Mouse (Mus musculus): ENCODE data around the gene Krtap16-3. TPM values are rescaled to one million over a fixed set of nuclear protein-coding genes. Genes with fewer than 3 reads are reported as not detected.

The Krtap16-3 gene
- polyA plus RNA-seq (2016; fragmentation: Nextera tagmentation; extraction: Ambion mirVana), result not detected in 2 replicates

- Histone ChIP-seq H3K36me3 (no peaks in the 10 kb centered on the region), H3K9me3 (no peaks in the 10 kb centered on the region), H3K4me2 (replicated peaks) (no peak within 1 kb of the TSS), H3K9ac (no peak within 1 kb of the TSS), H3K27me3 (no peaks in the 10 kb centered on the region), H3K4me3 (no peak within 1 kb of the TSS), H3K4me1 (no peaks in the 10 kb centered on the region), H3K27ac (no peak within 1 kb of the TSS)
- no peak for ATAC-seq (ENCODE audit: insufficient number of reproducible peaks, insufficient read depth, low FRiP score, low TSS enrichment)
- WGBS, result 90% methylated on average over 7 of the region's 7 CpGs
Measured at GRCm38 (mm10) chr16:88962773-88963172, at the start of gene Krtap16-3. Krtap16-3 (minus strand) TSS chr16:88962873.

- no peaks in the 10 kb centered on the region for H3K9me3 ChIP-seq
- no peak for ATAC-seq (ENCODE audit: insufficient number of reproducible peaks, insufficient read depth, low FRiP score, low TSS enrichment)
- no peak within 1 kb of the TSS for H3K4me3 ChIP-seq
- no peak within 1 kb of the TSS for H3K4me2 ChIP-seq (replicated peaks)
- H3K4me1 ChIP-seq, result no peaks in the 10 kb centered on the region
- no peaks in the 10 kb centered on the region for H3K27me3 ChIP-seq
- no peaks in the 10 kb centered on the region for H3K36me3 ChIP-seq
- 81% methylated on average over 5 of the region's 5 CpGs for WGBS
- H3K27ac ChIP-seq, result no peak within 1 kb of the TSS
- no peak within 1 kb of the TSS for H3K9ac ChIP-seq
Measured at GRCm38 (mm10) chr16:89010659-89011058, 48.0 kb upstream of the Krtap16-3 start, which contains the start of gene Krtap22-2. Krtap22-2 (minus strand) TSS chr16:89010759.

GRCm38 (mm10) chr16:88941106-88941505 is 21.6 kb downstream of the Krtap16-3 start:
- Histone ChIP-seq H3K27ac (no peak overlapping the region), H3K9me3 (no peaks in the 10 kb centered on the region), H3K27me3 (no peaks in the 10 kb centered on the region), H3K36me3 (no peaks in the 10 kb centered on the region), H3K9ac (no peak overlapping the region), H3K4me2 (replicated peaks) (no peak overlapping the region), H3K4me3 (no peak overlapping the region), H3K4me1 (no peaks in the 10 kb centered on the region)
- ATAC-seq (ENCODE audit: insufficient number of reproducible peaks, insufficient read depth, low FRiP score, low TSS enrichment), result no peak
- 81% methylated on average over 6 of the region's 6 CpGs for WGBS

GRCm38 (mm10) chr16:88938252-88938651 is 24.4 kb downstream of the Krtap16-3 start:
- no peak overlapping the region for H3K9ac ChIP-seq
- WGBS, result 73% methylated on average over 7 of the region's 7 CpGs
- H3K27ac ChIP-seq, result no peak overlapping the region
- H3K4me1 ChIP-seq, result no peaks in the 10 kb centered on the region
- H3K4me3 ChIP-seq, result no peak overlapping the region
- H3K36me3 ChIP-seq, result no peaks in the 10 kb centered on the region
- no peaks in the 10 kb centered on the region for H3K27me3 ChIP-seq
- no peak for ATAC-seq (ENCODE audit: insufficient number of reproducible peaks, insufficient read depth, low FRiP score, low TSS enrichment)
- no peak overlapping the region for H3K4me2 ChIP-seq (replicated peaks)
- H3K9me3 ChIP-seq, result no peaks in the 10 kb centered on the region

- no peak within 1 kb of the TSS for H3K27ac ChIP-seq
- no peaks in the 10 kb centered on the region for H3K4me1 ChIP-seq
- WGBS, result 87% methylated on average over 3 of the region's 3 CpGs
- H3K9ac ChIP-seq, result no peak within 1 kb of the TSS
- H3K36me3 ChIP-seq, result no peaks in the 10 kb centered on the region
- H3K9me3 ChIP-seq, result no peaks in the 10 kb centered on the region
- no peaks in the 10 kb centered on the region for H3K27me3 ChIP-seq
- no peak within 1 kb of the TSS for H3K4me3 ChIP-seq
- H3K4me2 ChIP-seq (replicated peaks), result no peak within 1 kb of the TSS
- no peak for ATAC-seq (ENCODE audit: insufficient number of reproducible peaks, insufficient read depth, low FRiP score, low TSS enrichment)
Measured at GRCm38 (mm10) chr16:88932165-88932564, 30.5 kb downstream of the Krtap16-3 start, which contains the start of gene Krtap19-9b. Krtap19-9b (minus strand) TSS chr16:88932265.

Other genes with a start within 250 kb of the Krtap16-3 start
- gene Krtap13-1, start 234.0 kb downstream of the Krtap16-3 start, polyA plus RNA-seq (2016; fragmentation: Nextera tagmentation; extraction: Ambion mirVana), result not detected in 2 replicates
- gene Krtap13, start 211.2 kb downstream of the Krtap16-3 start, polyA plus RNA-seq (2016; fragmentation: Nextera tagmentation; extraction: Ambion mirVana), result not detected in 2 replicates
- not detected in 2 replicates for gene 2310034C09Rik, start 204.0 kb downstream of the Krtap16-3 start, polyA plus RNA-seq (2016; fragmentation: Nextera tagmentation; extraction: Ambion mirVana)
- gene 2310057N15Rik, start 188.7 kb downstream of the Krtap16-3 start, polyA plus RNA-seq (2016; fragmentation: Nextera tagmentation; extraction: Ambion mirVana), result not detected in 2 replicates
- not detected in 2 replicates for gene Gm5965, start 185.0 kb downstream of the Krtap16-3 start, polyA plus RNA-seq (2016; fragmentation: Nextera tagmentation; extraction: Ambion mirVana)
- gene Gm20741, start 150.7 kb downstream of the Krtap16-3 start, polyA plus RNA-seq (2016; fragmentation: Nextera tagmentation; extraction: Ambion mirVana), result not detected in 2 replicates
- not detected in 2 replicates for gene Krtap15, start 142.7 kb downstream of the Krtap16-3 start, polyA plus RNA-seq (2016; fragmentation: Nextera tagmentation; extraction: Ambion mirVana)
- not detected in 2 replicates for gene Krtap14, start 136.7 kb downstream of the Krtap16-3 start, polyA plus RNA-seq (2016; fragmentation: Nextera tagmentation; extraction: Ambion mirVana)
- not detected in 2 replicates for gene Krtap19-1, start 93.5 kb downstream of the Krtap16-3 start, polyA plus RNA-seq (2016; fragmentation: Nextera tagmentation; extraction: Ambion mirVana)
- gene Krtap19-2, start 88.6 kb downstream of the Krtap16-3 start, polyA plus RNA-seq (2016; fragmentation: Nextera tagmentation; extraction: Ambion mirVana), result not detected in 2 replicates
- gene Krtap19-3, start 84.8 kb downstream of the Krtap16-3 start, polyA plus RNA-seq (2016; fragmentation: Nextera tagmentation; extraction: Ambion mirVana), result not detected in 2 replicates
- not detected in 2 replicates for gene Krtap19-4, start 77.8 kb downstream of the Krtap16-3 start, polyA plus RNA-seq (2016; fragmentation: Nextera tagmentation; extraction: Ambion mirVana)
- gene Krtap19-5, start 66.4 kb downstream of the Krtap16-3 start, polyA plus RNA-seq (2016; fragmentation: Nextera tagmentation; extraction: Ambion mirVana), result not detected in 2 replicates
- gene Krtap19-9b, start 30.6 kb downstream of the Krtap16-3 start, polyA plus RNA-seq (2016; fragmentation: Nextera tagmentation; extraction: Ambion mirVana), result not detected in 2 replicates
- not detected in 2 replicates for gene Krtap22-2, start 47.9 kb upstream of the Krtap16-3 start, polyA plus RNA-seq (2016; fragmentation: Nextera tagmentation; extraction: Ambion mirVana)
- gene Gm10229, start 52.4 kb upstream of the Krtap16-3 start, polyA plus RNA-seq (2016; fragmentation: Nextera tagmentation; extraction: Ambion mirVana), result not detected in 2 replicates
- not detected in 2 replicates for gene Krtap6-1, start 68.8 kb upstream of the Krtap16-3 start, polyA plus RNA-seq (2016; fragmentation: Nextera tagmentation; extraction: Ambion mirVana)
- not detected in 2 replicates for gene Gm10228, start 78.6 kb upstream of the Krtap16-3 start, polyA plus RNA-seq (2016; fragmentation: Nextera tagmentation; extraction: Ambion mirVana)
- gene Krtap6-5, start 85.0 kb upstream of the Krtap16-3 start, polyA plus RNA-seq (2016; fragmentation: Nextera tagmentation; extraction: Ambion mirVana), result not detected in 2 replicates
- not detected in 2 replicates for gene 1110025L11Rik, start 101.1 kb upstream of the Krtap16-3 start, polyA plus RNA-seq (2016; fragmentation: Nextera tagmentation; extraction: Ambion mirVana)
- not detected in 2 replicates for gene Krtap6-3, start 121.1 kb upstream of the Krtap16-3 start, polyA plus RNA-seq (2016; fragmentation: Nextera tagmentation; extraction: Ambion mirVana)
- gene Gm6358, start 178.0 kb upstream of the Krtap16-3 start, polyA plus RNA-seq (2016; fragmentation: Nextera tagmentation; extraction: Ambion mirVana), result not detected in 2 replicates
- not detected in 2 replicates for gene Gm10061, start 188.2 kb upstream of the Krtap16-3 start, polyA plus RNA-seq (2016; fragmentation: Nextera tagmentation; extraction: Ambion mirVana)
- gene Gm9789, start 195.1 kb upstream of the Krtap16-3 start, polyA plus RNA-seq (2016; fragmentation: Nextera tagmentation; extraction: Ambion mirVana), result not detected in 2 replicates
- not detected in 2 replicates for gene Gm7735, start 206.6 kb upstream of the Krtap16-3 start, polyA plus RNA-seq (2016; fragmentation: Nextera tagmentation; extraction: Ambion mirVana)
- gene 1110057P08Rik, start 211.9 kb upstream of the Krtap16-3 start, polyA plus RNA-seq (2016; fragmentation: Nextera tagmentation; extraction: Ambion mirVana), result not detected in 2 replicates
- gene Krtap20-2, start 243.0 kb upstream of the Krtap16-3 start, polyA plus RNA-seq (2016; fragmentation: Nextera tagmentation; extraction: Ambion mirVana), result not detected in 2 replicates